Mouse (Mus musculus) mouse trophoblast stem cell (cell line): Measurements from ENCODE around the gene Trim10.

Experiments used
- in situ Hi-C, 2 experiments: fragments of 300-500 bp; cut with MseI, MboI; formaldehyde crosslinking; loops; 2 replicates in 1 of 2; 3 replicates in 1 of 2; pipeline ENCODE4 v1.15.1; 2025

Gene Trim10

GRCm38 (mm10) chr17:36909802-36910201 is 40.4 kb downstream of the Trim10 start:
- in situ Hi-C loops: loop anchor here (25.0 kb wide), 1 partner anchor 302 kb away; the partner anchor contains the start of genes Olfr94 (in 2 of the 2), Olfr95 (in 2 of the 2) and Olfr96 (in 2 of the 2)

- in situ Hi-C loops: loop anchor here (25.0 kb wide), 1 partner anchor 300 kb away; the partner anchor contains the start of genes Olfr94 (in 2 of the 2), Olfr95 (in 2 of the 2) and Olfr96 (in 2 of the 2)
Observed at GRCm38 (mm10) chr17:36912031-36912430, 42.7 kb downstream of the Trim10 start.

- in situ Hi-C loops: loop anchor here (25.0 kb wide), 1 partner anchor 298 kb away; the partner anchor contains the start of genes Olfr94 (in 2 of the 2), Olfr95 (in 2 of the 2) and Olfr96 (in 2 of the 2)
Observed at GRCm38 (mm10) chr17:36914108-36914507, 44.7 kb downstream of the Trim10 start.

DNA sequence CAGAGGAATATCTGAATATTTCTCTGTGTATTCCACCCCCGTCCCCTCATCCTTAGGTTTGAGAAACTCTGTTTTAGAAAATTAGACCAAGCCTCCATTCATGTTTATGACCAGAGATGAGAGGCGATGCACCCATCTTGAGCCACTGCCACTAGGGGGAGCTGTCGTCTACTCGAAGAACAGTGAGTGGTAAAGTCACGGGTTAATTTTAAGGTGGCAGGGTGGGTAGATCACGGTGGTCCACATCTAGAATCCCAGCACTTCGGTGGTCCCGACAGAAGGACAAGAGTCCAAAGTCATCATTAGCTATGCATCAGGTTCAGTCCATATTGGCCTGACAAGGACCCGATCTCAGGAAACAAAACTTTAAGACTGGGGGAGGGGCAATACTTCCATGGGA is 45.7 kb downstream of the Trim10 start:
- in situ Hi-C loops: loop anchor here (5.0 to 25.0 kb wide), 2 partner anchors 82 to 297 kb away; partner anchors contain the start of genes Olfr94 (in 2 of the 2), Olfr95 (in 2 of the 2) and Olfr96 (in 2 of the 2)

GRCm38 (mm10) chr17:36920239-36920638 is 50.9 kb downstream of the Trim10 start:
- in situ Hi-C loops: loop anchor here (25.0 kb wide), 1 partner anchor 292 kb away; the partner anchor contains the start of genes Olfr94 (in 2 of the 2), Olfr95 (in 2 of the 2) and Olfr96 (in 2 of the 2)

GRCm38 (mm10) chr17:36922715-36923114 is 53.3 kb downstream of the Trim10 start:
- in situ Hi-C loops: loop anchor here (25.0 kb wide), 1 partner anchor 290 kb away; the partner anchor contains the start of genes Olfr94 (in 2 of the 2), Olfr95 (in 2 of the 2) and Olfr96 (in 2 of the 2)

DNA sequence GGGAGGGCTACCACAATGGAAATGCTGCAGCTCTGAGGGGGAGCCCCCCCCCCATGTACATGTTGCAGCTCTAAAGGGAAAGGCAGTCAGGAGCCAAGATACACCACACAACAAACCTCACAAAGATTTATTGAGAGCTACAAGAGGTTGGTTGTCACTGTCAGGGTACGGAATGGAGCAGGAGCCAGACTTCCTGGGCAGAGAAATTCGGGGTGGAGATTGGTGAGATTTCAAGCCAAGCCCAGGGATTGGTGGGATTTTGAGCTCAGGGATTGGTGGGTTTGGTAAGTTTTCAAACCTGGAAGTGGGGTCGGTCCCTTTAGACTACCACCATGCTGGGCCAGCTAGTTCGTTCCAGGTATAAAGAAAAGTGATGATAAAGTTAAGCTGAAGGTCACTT is 54.1 kb downstream of the Trim10 start:
- in situ Hi-C loops: loop anchor here (25.0 kb wide), 1 partner anchor 289 kb away; the partner anchor contains the start of genes Olfr94 (in 2 of the 2), Olfr95 (in 2 of the 2) and Olfr96 (in 2 of the 2)
